Mouse (Mus musculus) 3T3-L1 (cell line): ENCODE data around the gene Sptlc2.
A peak's percentile ranks its signal among the peaks of the same experiment; 100 is the strongest.

Experiments
- DNase-seq: peaks from one replicate; pipeline ENCODE4 v3.0.0-alpha.2; 2015; ENCODE audit warnings: low read depth, low spot score

The Sptlc2 gene

GRCm38 (mm10) chr12:87388122-87388774 is at the start of gene Sptlc2:
Sptlc2 (minus strand) TSS chr12:87388355.
- peak; percentile 100 for DNase-seq

- no peak for DNase-seq
These were observed 40.7 kb upstream of the Sptlc2 start for GRCm38 (mm10) chr12:87428885-87429284.

- DNase-seq, result no peak
These were observed 40.1 kb upstream of the Sptlc2 start for GRCm38 (mm10) chr12:87428295-87428694.

- DNase-seq, result no peak
These were observed 38.3 kb upstream of the Sptlc2 start for GRCm38 (mm10) chr12:87426354-87427031.

GRCm38 (mm10) chr12:87424516-87424915 is 36.4 kb upstream of the Sptlc2 start:
- no peak for DNase-seq

DNA sequence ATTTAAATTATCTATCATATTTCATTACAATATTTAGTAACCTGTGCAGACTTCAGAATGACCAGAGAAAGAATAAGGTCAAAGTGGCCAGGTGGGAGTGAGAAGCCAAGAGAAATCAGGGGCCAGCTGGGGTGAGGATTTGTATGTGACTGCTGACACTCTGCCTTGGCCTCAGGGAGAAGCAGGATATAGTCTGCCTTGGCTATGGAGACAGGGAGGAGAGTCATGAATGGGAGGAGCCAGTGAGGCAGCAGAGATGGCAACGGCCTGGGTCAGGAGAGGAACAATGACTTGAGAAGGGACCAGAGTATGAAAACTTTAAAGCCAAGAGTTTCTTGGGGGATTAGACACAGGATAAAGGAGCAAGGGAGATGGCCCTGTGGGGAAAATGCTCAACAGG is 35.5 kb upstream of the Sptlc2 start:
- DNase-seq, result peak; percentile 52

DNA sequence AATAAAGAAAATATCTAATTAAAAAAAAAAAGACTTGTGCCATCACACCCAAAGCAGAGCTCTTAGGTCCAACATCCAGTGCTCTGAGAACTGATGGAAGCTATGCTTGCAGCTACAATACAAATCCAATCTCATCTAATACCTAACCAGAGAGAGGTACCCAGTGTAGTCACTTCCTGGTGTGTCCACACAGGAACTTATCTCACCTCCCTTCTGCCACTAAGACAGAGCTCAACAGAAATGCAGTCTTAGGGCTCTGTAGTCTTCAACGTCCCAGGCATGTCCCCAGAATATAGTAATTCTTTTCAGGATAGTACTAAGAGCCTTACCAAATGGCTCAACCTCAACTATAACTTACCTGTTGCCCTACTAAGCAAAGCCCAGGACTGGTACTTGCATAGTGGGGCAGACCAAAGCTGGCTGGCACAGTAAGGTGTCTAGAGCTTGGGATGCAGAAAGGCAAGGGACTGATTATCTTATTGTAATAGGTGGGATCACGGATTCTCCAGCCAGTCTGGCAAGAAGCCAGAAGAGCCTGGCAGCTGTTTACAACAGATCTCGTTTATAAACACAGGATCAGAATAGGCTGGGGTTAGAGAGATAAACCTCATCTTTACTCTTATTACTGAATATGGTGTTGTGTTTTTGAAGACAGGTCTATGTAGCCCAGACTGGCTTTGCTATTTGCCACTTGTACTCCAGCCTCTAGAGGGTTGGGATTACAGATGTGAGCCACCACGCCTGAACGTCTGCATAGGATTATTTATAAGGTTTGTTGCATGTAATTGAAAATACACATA is 33.8 kb upstream of the Sptlc2 start:
- no peak for DNase-seq

- DNase-seq, result no peak
These were observed 31.9 kb upstream of the Sptlc2 start for GRCm38 (mm10) chr12:87419974-87420485.

- DNase-seq, result no peak
These were observed 30.8 kb upstream of the Sptlc2 start for GRCm38 (mm10) chr12:87418921-87419320.

GRCm38 (mm10) chr12:87416690-87417089 is 28.5 kb upstream of the Sptlc2 start:
- peak; percentile 74 for DNase-seq

GRCm38 (mm10) chr12:87415358-87415757 is 27.2 kb upstream of the Sptlc2 start:
- DNase-seq, result no peak

DNA sequence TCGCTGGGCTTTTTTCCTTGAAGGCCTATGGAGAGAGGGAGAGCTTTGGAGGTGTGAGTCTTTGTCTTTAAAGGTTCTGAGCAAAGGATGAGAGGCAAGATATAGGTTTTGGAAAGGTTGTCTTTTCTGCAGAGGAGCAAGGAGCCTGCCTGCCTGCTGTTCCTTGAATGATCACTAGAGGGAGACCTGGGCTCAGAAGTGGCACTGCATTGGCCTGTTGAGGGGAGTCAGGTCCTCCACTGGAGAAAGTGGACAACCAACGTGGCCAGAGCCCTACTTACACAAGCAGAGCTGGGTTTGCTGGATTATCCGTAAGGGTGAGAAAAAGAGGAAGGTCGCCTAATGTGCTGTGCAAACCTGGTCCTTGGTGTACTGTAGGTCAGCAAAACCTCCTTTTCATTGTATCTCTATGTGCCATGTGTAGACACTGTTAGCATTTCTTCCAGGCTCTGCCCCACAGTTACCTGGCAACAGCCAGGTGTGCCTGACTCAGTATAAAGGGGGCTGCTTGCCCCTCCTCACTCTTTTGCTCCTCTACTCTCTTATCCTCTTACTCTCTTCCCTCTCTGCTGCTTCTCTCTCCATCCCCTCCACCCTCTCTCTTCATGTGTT is 25.1 kb upstream of the Sptlc2 start:
- peak; percentile 80 for DNase-seq

DNA sequence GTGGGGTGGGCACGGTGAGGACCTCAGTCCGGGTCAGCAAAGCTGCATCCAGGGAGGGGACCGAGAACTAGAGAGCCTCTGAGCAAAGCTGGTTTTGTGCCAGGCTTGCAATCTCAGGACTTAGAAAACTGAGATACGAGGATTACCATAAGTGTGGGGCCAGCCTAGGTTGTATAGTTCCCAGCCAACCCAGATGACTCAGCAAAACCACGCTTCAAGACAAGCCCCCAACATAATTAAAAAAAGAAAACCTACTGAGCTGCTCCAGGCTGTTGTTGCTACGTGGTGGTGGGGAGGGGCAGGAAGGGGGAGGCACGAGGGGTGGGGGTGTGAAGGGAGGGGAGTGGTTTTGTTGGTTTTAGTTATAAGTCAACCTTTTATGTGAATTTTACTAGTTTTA is 22.8 kb upstream of the Sptlc2 start:
- DNase-seq, result peak; percentile 68

DNA sequence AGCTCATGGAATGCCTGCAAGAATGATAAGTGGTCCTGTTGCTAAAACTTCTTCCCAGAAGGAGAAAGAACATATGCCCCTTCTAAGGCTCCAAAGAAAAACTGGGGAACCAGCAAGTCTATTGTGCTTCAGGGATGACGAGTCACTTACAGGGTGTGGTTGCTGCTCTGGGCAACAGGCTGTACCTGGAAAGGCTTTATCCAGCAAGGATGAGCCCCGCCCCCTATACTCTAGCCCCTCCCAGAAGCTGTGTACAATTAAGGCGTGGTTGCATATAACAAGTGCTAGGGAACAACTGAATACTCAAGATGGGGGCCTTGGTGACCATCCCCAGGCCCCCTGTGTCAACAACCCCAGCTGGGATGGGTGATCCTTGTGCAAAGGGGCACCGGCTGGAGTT is 21.0 kb upstream of the Sptlc2 start:
- peak; percentile 57 for DNase-seq

GRCm38 (mm10) chr12:87407869-87408605 is 19.9 kb upstream of the Sptlc2 start:
- peak; percentile 87 for DNase-seq

DNA sequence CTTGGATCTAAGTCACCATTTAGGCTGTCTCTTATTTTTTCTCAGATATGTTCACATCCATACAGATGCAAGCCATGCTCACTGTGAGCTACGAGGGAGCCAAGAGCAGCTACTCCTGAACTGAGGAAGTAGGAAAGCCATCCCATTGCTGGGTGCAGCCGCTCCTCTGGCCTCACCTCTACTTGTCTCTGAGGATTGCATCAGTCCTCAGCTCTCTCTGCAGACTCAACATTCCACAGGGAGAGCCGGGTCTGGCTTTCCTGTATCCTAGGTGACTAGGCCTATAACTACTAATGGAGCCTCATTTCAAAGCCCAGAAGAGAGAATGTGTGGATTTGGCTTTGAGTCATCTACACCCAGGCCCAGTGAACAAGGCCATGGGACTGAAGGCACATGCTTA is 17.6 kb upstream of the Sptlc2 start:
- DNase-seq, result peak; percentile 65

GRCm38 (mm10) chr12:87405165-87405564 is 17.0 kb upstream of the Sptlc2 start:
- DNase-seq, result no peak

DNA sequence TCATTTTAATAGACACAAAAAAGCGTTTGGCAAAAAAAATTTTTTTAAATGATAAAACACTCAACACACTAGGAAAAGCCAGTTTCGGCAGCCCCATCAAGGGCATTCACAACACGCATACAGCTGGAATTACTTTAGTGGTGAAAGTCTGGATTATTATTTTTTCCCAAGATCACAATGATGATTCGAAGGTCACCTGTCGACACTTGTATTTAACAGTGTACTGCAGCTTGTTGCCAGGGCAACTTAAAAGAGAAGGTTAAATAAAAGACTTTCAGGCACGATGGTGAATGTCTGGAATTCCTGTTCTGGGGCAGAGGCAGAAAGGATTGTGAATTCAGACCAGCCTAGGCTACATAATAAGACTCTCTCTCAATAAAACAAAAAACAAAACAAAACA is 13.7 kb upstream of the Sptlc2 start:
- peak; percentile 46 for DNase-seq

DNA sequence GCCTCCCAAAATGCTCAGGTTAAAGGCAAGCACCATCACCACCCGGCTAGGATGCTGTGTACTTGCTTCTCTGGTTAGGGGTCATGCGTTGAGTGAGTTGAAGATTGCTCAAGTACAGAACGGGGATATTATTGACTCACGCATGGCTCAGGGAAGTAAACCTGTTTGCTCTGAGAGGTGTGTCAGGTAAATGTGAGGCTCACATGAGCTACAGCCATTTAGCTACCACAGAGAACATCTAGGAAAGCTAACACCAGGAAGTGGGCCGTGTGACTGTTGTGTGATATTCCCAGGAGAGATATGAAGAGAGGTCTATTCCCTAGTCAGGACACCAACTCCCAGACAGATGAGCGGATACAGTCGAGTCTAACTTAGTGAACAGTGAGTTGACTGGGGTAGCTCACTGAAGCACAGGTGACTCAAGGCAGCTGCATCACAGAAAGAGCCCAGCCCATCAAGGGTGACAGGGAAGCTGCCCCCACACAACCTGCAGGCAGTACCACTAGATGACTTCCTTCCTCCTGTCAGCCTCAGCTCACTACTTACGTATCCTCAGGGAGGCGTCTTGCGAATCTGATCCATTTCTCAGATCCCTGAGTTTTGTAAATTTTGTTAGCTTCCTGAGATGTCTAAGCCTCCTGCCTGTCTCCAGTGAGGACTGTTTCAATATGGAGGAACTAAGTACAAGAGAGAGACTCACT is 11.1 kb upstream of the Sptlc2 start:
- no peak for DNase-seq

DNA sequence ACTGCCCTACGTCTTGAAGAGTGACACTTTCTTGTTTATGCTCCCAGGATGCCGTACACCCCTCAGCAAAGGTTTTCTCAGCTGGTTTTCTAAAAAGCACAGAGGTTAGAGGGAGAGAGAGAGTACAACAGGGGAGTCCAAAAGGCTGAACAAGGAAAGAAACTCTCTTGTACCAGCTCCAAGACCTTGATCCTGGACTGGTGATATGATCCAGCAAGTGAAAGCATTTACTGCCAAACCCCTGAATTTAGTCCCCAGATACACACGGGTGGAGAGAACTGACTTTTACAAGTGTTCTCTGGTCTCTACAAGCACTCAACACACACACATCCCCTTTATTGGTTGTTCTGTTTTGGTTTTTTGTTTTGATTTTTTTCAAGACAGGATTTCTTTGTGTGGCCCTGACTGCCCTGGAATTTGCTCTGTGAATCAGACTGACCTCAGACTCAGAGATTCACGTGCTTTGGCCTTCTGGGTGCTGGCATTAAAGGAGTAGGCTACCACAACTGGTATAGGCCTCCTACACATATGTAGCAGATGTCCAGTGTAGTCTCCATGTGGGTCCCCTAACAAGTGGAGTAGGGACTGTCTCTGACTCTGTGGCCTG is 9.8 kb upstream of the Sptlc2 start:
- peak; percentile 53 for DNase-seq
